Mouse (Mus musculus) lung, adult 2 months (tissue): ENCODE data around the gene Phactr1.

Source experiments
- CTCF ChIP-seq: fragments of 200-500 bp; IDR thresholded peaks from 2 replicates; pipeline ENCODE4 v1.5.1; 2011; ENCODE audit warnings: mild to moderate bottlenecking, low read length, control low read depth; ENCODE audit not compliant: insufficient read depth
- POLR2A ChIP-seq: fragments of 200-500 bp; IDR thresholded peaks from 2 replicates; pipeline ENCODE4 v1.6.1; 2011; ENCODE audit warnings: low read depth, mild to moderate bottlenecking, control low read depth, low read length, borderline replicate concordance; ENCODE audit errors: extremely low read depth

GRCm38 (mm10) chr13:42853900-42854595 lies 173.6 kb downstream of the Phactr1 start:
- TF ChIP-seq POLR2A (no peak), CTCF (no peak)
